Comparison of ENCODE assay signal across 9 mouse cellular contexts in genomic region chr1:161507623-161508047, GRCm38 (mm10). TPM values are rescaled to one million over a fixed set of nuclear protein-coding genes. Genes with fewer than 3 reads are reported as not detected.
DNase-seq lines count a peak whose midpoint lies in the region; ATAC-seq and TF ChIP-seq lines count a peak whose summit lies in the region.
"Had no signal": no experiment of that assay in that cellular context is flagged by ENCODE, and none has a peak within 500 bp of the region (broad histone marks: within the 10 kb centered on the region; RNA-seq: fewer than 3 reads in every experiment).

No protein-coding gene starts in this region.

- H3K4me2 ChIP-seq in CH12.LX (ENCODE audit: insufficient read depth, low read depth, poor library complexity, severe bottlenecking): peak overlapping the region; percentile 21; the same call in 1 of the 2 replicates
- no peak overlapping the region for H3K4me2 ChIP-seq in kidney, embryonic 14.5 days (replicated peaks; ENCODE audit: low read depth, low read length)
- no peak overlapping the region for H3K4me2 ChIP-seq in hindbrain, embryonic 11.5 days (replicated peaks; ENCODE audit: low read depth, low read length)

- peak overlapping the region; percentile 61; the same call in 1 of the 2 replicates for H3K27ac ChIP-seq in CH12.LX (ENCODE audit: insufficient read depth, low read depth)
- no peak overlapping the region; the same call in 1 of the 2 replicates for H3K27ac ChIP-seq in kidney, embryonic 14.5 days (ENCODE audit: low read depth, low read length)
- H3K27ac ChIP-seq in hindbrain, embryonic 11.5 days (ENCODE audit: low read depth, low read length): no peak overlapping the region

- no peak; the same call in 1 of the 2 replicates for TF ChIP-seq RAD21 in CH12.LX (IDR thresholded peaks at IDR 0.05; ENCODE audit: low read depth, low read length)

- H3K27me3 ChIP-seq in CH12.LX (replicated peaks): no peaks in the 10 kb centered on the region
- no peaks in the 10 kb centered on the region for H3K27me3 ChIP-seq in kidney, embryonic 14.5 days (ENCODE audit: control insufficient read depth, insufficient read depth, low read length)
- no peaks in the 10 kb centered on the region for H3K27me3 ChIP-seq in hindbrain, embryonic 11.5 days (ENCODE audit: control insufficient read depth, insufficient read depth, low read length)

- in situ Hi-C loops in CH12.LX (cut with MboI; ENCODE audit: low pct_ligation_motif_present, low pct_unique_long_range_greater_than_20kb, low sequenced_read_pairs): no loop called here

- peak; percentile 60 for DNase-seq in CH12.LX (ENCODE audit: extremely low read depth)
- peak; percentile 78 to 95 for DNase-seq in adrenal gland, adult (ENCODE audit: inconsistent age in 2 of 2, low spot score in 1 of 2)
- peak; percentile 11 for DNase-seq in fat pad, adult 2 months (ENCODE audit: extremely low read depth, low read depth, low spot score)
- no peak for DNase-seq in left cerebral cortex, adult 9 months (ENCODE audit: low spot score in 2 of 2)
- DNase-seq in T-cell, adult 2 months (ENCODE audit: low spot score): no peak
- DNase-seq in frontal cortex, postnatal 36 days (ENCODE audit: low spot score in 2 of 2): no peak
- DNase-seq in hindbrain, embryonic 11.5 days (ENCODE audit: low spot score): no peak

- no peak overlapping the region for H3K4me3 ChIP-seq in CH12.LX (replicated peaks in 1 of 3; ENCODE audit: low read depth in 2 of 3, low read length in 2 of 3, poor library complexity in 1 of 3)
- no peak overlapping the region for H3K4me3 ChIP-seq in kidney, embryonic 14.5 days (ENCODE audit: low read length)
- no peak overlapping the region for H3K4me3 ChIP-seq in hindbrain, embryonic 11.5 days (ENCODE audit: low read depth, low read length)

- H3K9ac ChIP-seq in CH12.LX (ENCODE audit: insufficient read depth, low read depth): 0 out of 2 replicates have a peak overlapping the region, but pooled peaks have one; percentile 13
- no peak overlapping the region for H3K9ac ChIP-seq in kidney, embryonic 14.5 days (ENCODE audit: low read depth, low read length)
- no peak overlapping the region for H3K9ac ChIP-seq in hindbrain, embryonic 11.5 days (ENCODE audit: low read depth, low read length)

- H3K9me3 ChIP-seq in CH12.LX (replicated peaks; ENCODE audit: low read length): no peaks in the 10 kb centered on the region
- no peaks in the 10 kb centered on the region for H3K9me3 ChIP-seq in kidney, embryonic 14.5 days (ENCODE audit: control insufficient read depth, low read length)
- no peaks in the 10 kb centered on the region for H3K9me3 ChIP-seq in hindbrain, embryonic 11.5 days (ENCODE audit: control insufficient read depth, low read length)

- peak; percentile 66; the same call in 1 of the 2 replicates for ATAC-seq in kidney, embryonic 14.5 days (ENCODE audit: low FRiP score, low TSS enrichment)
- ATAC-seq in hindbrain, embryonic 11.5 days (ENCODE audit: low FRiP score): no peak

- H3K79me2 ChIP-seq in CH12.LX (replicated peaks; ENCODE audit: control insufficient read depth, extremely low read depth, insufficient read depth, poor library complexity, severe bottlenecking): no peaks in the 10 kb centered on the region

- no peak for TF ChIP-seq CTCF in CH12.LX (conservative IDR thresholded peaks at IDR 0.05 in 1 of 2, IDR thresholded peaks at IDR 0.05 in 1 of 2; ENCODE audit: low read depth in 2 of 2, low read length in 2 of 2)

- TF ChIP-seq EP300 in CH12.LX (IDR thresholded peaks at IDR 0.05; ENCODE audit: low read length): peak; percentile 91

- no peaks in the 10 kb centered on the region for H3K36me3 ChIP-seq in CH12.LX (replicated peaks in 1 of 2; ENCODE audit: control insufficient read depth in 1 of 2, insufficient read depth in 1 of 2, low read length in 1 of 2)
- no peaks in the 10 kb centered on the region for H3K36me3 ChIP-seq in kidney, embryonic 14.5 days (ENCODE audit: control insufficient read depth, insufficient read depth, low read length)
- no peaks in the 10 kb centered on the region for H3K36me3 ChIP-seq in hindbrain, embryonic 11.5 days (ENCODE audit: control insufficient read depth, insufficient read depth, low read length)

- no peak for TF ChIP-seq POLR2A in CH12.LX (IDR thresholded peaks at IDR 0.05; ENCODE audit: low read depth, low read length)

- 32% methylated on average over 3 of the region's 3 CpGs for WGBS in kidney, embryonic 14.5 days
- 80% methylated on average over 3 of the region's 3 CpGs for WGBS in hindbrain, embryonic 11.5 days

- dilution Hi-C loops in CH12.LX (cut with MboI; ENCODE audit: extremely low pct_ligation_motif_present, extremely low pct_unique_long_range_greater_than_20kb, low sequenced_read_pairs): no loop called here

- peaks cover 6 to 28% of the 10 kb centered on the region in 2 experiments; a peak in 3 of 4 replicates for H3K4me1 ChIP-seq in CH12.LX (ENCODE audit: control insufficient read depth in 1 of 2, insufficient read depth in 2 of 2)
- no peaks in the 10 kb centered on the region for H3K4me1 ChIP-seq in kidney, embryonic 14.5 days (ENCODE audit: control insufficient read depth, insufficient read depth, low read length)
- no peaks in the 10 kb centered on the region for H3K4me1 ChIP-seq in hindbrain, embryonic 11.5 days (replicated peaks; ENCODE audit: control insufficient read depth, insufficient read depth, low read length)

TF ChIP-seq in CH12.LX, 34 proteins besides CTCF, POLR2A, EP300 and RAD21:
- TF ChIP-seq JUND (conservative IDR thresholded peaks at IDR 0.05; ENCODE audit: low read depth, low read length): peak; percentile 92
- TF ChIP-seq IRF4 (IDR thresholded peaks at IDR 0.05; ENCODE audit: low read depth, low read length): peak; percentile 86
- TF ChIP-seq BHLHE40 (IDR thresholded peaks at IDR 0.05; ENCODE audit: low read depth, low read length): peak; percentile 91
- peak; percentile 87 for TF ChIP-seq JUN (IDR thresholded peaks at IDR 0.05; ENCODE audit: insufficient read depth, low read depth, low read length)
- no peak; the same call in 1 of the 2 replicates for TF ChIP-seq SIN3A (IDR thresholded peaks at IDR 0.05; ENCODE audit: low read length)
- TF ChIP-seq ELF1 (IDR thresholded peaks at IDR 0.05; ENCODE audit: low read depth, low read length): no peak
- TF ChIP-seq USF2 (conservative IDR thresholded peaks at IDR 0.05; ENCODE audit: low read depth, low read length): no peak
- TF ChIP-seq MAFK (IDR thresholded peaks at IDR 0.05; ENCODE audit: insufficient replicate concordance, low read length): peak; percentile 39; the same call in 1 of the 2 replicates
- TF ChIP-seq CHD2 (IDR thresholded peaks at IDR 0.05; ENCODE audit: low read length): no peak
- peak; percentile 85 for TF ChIP-seq MEF2A (IDR thresholded peaks at IDR 0.05; ENCODE audit: borderline replicate concordance, low read depth, low read length)
- peak; percentile 73 for TF ChIP-seq TCF12 (IDR thresholded peaks at IDR 0.05; ENCODE audit: low read depth, low read length)
- no peak for TF ChIP-seq GABPA (IDR thresholded peaks at IDR 0.05; ENCODE audit: insufficient replicate concordance, low read depth, low read length)
- TF ChIP-seq HCFC1 (IDR thresholded peaks at IDR 0.05; ENCODE audit: low read depth, low read length): no peak
- TF ChIP-seq MXI1 (IDR thresholded peaks at IDR 0.05; ENCODE audit: low read depth, low read length): no peak
- TF ChIP-seq SMC3 (IDR thresholded peaks at IDR 0.05; ENCODE audit: low read depth, low read length): no peak
- TF ChIP-seq MAZ (IDR thresholded peaks at IDR 0.05; ENCODE audit: low read depth, low read length): no peak; the same call in 1 of the 2 replicates
- peak; percentile 78 for TF ChIP-seq ETS1 (conservative IDR thresholded peaks at IDR 0.05; ENCODE audit: low read depth, low read length)
- TF ChIP-seq NRF1 (IDR thresholded peaks at IDR 0.05; ENCODE audit: low read depth, low read length): no peak
- TF ChIP-seq MYC (IDR thresholded peaks at IDR 0.05; ENCODE audit: low read depth, low read length): 0 out of 2 replicates have a peak, but pooled peaks have one; percentile 62
- TF ChIP-seq PAX5 (IDR thresholded peaks at IDR 0.05; ENCODE audit: low read length): no peak
- no peak for TF ChIP-seq ZNF384 (IDR thresholded peaks at IDR 0.05; ENCODE audit: low read depth, low read length)
- 0 out of 2 replicates have a peak, but pooled peaks have one; percentile 45 for TF ChIP-seq RCOR1 (conservative IDR thresholded peaks at IDR 0.05; ENCODE audit: low read depth, low read length)
- TF ChIP-seq CHD1 (IDR thresholded peaks at IDR 0.05; ENCODE audit: low read depth, low read length): no peak
- TF ChIP-seq MAX (IDR thresholded peaks at IDR 0.05; ENCODE audit: low read length): no peak
- TF ChIP-seq KAT2A (IDR thresholded peaks at IDR 0.05; ENCODE audit: insufficient replicate concordance, low read length): no peak
- TF ChIP-seq E2F4 (IDR thresholded peaks at IDR 0.05; ENCODE audit: insufficient replicate concordance, low read depth, low read length): no peak
- no peak for TF ChIP-seq ZC3H11A (IDR thresholded peaks at IDR 0.05; ENCODE audit: low read depth, low read length)
- TF ChIP-seq POLR2AphosphoS2 (IDR thresholded peaks at IDR 0.05; ENCODE audit: low read depth, low read length): no peak
- TF ChIP-seq ZKSCAN1 (IDR thresholded peaks at IDR 0.05; ENCODE audit: borderline replicate concordance, low read depth, low read length): no peak

RNA-seq across cellular contexts. Expression of gene Tnfsf18, which starts 13.2 kb away (rescaled TPM):
- total RNA-seq in CH12.LX (2012; rRNA removed) (0.42 and 0.71 TPM in 2 replicates), CH12.LX (2014; rRNA removed) (0.78 and 0.85 TPM in 2 replicates)
- polyA plus RNA-seq in CH12.LX (2012; ENCODE audit: insufficient read length, low read depth): 0.89 and 0.90 TPM in 2 replicates
- not detected in 2 replicates for polyA plus RNA-seq in kidney, embryonic 14.5 days (2014; fragmentation: Nextera tagmentation; extraction: Ambion mirVana)
- not detected in 2 replicates for polyA plus RNA-seq in hindbrain, embryonic 11.5 days (2014; fragmentation: Nextera tagmentation; extraction: Ambion mirVana)
- polyA plus RNA-seq: limb, embryonic 11.5 days had no signal

Comparison
In these comparisons a context has a peak if more than half of its experiments do, and no peak if none do; other contexts are left out.
1. DNase-seq: peak in CH12.LX (single experiment), adrenal gland, adult (2 of 2) and fat pad, adult 2 months (single experiment); none in left cerebral cortex, adult 9 months (0 of 2), T-cell, adult 2 months (single experiment), frontal cortex, postnatal 36 days (0 of 2) and hindbrain, embryonic 11.5 days (single experiment).